Comparison of ENCODE assay signal across 8 mouse cellular contexts in the genomic region with DNA sequence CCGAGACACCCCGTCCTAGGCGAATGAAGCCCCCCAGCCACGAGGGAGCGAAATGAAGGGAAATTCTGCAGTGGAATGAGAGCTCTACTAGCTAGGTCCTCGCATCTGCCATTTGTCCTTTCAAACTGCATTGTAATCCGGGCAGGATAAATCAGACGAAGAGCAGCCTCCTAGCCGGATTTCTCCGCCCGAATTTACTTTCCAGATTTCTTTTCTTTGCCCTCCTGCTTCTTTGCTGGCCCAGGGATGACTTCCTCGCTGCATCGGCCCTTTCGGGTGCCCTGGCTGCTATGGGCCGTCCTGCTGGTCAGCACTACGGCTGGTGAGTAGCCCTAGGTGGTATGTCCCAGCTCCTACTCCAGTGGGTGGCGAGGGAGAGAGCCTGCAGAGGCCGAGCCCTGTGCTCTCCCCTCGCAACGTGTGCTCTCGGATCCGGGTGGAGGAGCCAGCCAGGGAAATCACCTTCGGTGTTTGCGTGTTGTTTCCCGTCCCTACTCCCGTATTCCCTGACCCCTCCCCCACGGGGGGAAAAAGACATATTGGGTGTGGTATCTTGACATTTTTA. TPM values are rescaled to one million over a fixed set of nuclear protein-coding genes. Genes with fewer than 3 reads are reported as not detected.
DNase-seq lines count a peak whose midpoint lies in the region; ATAC-seq and TF ChIP-seq lines count a peak whose summit lies in the region.

No protein-coding gene starts in this region.

- H3K36me3 ChIP-seq in E14TG2a.4 (ENCODE audit: insufficient read depth, low read length) = peaks cover 3% of the 10 kb centered on the region; the same call in 1 of the 2 replicates
- H3K36me3 ChIP-seq in forebrain, embryonic 14.5 days (ENCODE audit: control insufficient read depth, insufficient read depth, low read length) = peaks cover 3% of the 10 kb centered on the region; the same call in 1 of the 2 replicates
- no peaks in the 10 kb centered on the region for H3K36me3 ChIP-seq in lung, embryonic 14.5 days (ENCODE audit: insufficient read depth)

- no peak for TF ChIP-seq CTCF in E14TG2a.4 (conservative IDR thresholded peaks at IDR 0.05; ENCODE audit: low read length)
- TF ChIP-seq CTCF in lung, embryonic 14.5 days (IDR thresholded peaks at IDR 0.05; ENCODE audit: low read depth) = no peak
- no peak for TF ChIP-seq CTCF in olfactory bulb, adult 2 months (IDR thresholded peaks at IDR 0.05; ENCODE audit: insufficient read depth, low read depth, low read length)

- intact Hi-C loops in heart, postnatal 14 days (cut with DNase I) = loop anchor here (2.0 to 5.0 kb wide), 3 partner anchors 34 to 113 kb away; no protein-coding TSS in a partner anchor

- H3K4me2 ChIP-seq in forebrain, embryonic 14.5 days (ENCODE audit: low read length) = peak overlapping the region; percentile 88
- peak overlapping the region; percentile 83 for H3K4me2 ChIP-seq in lung, embryonic 14.5 days

- H3K4me3 ChIP-seq in E14TG2a.4 (replicated peaks; ENCODE audit: low read length) = peak overlapping the region; percentile 92
- H3K4me3 ChIP-seq in forebrain, embryonic 14.5 days (ENCODE audit: low read depth, low read length) = peak overlapping the region; percentile 88
- H3K4me3 ChIP-seq in lung, embryonic 14.5 days (ENCODE audit: low read depth, low read length) = peak overlapping the region; percentile 86
- peak overlapping the region; percentile 97 for H3K4me3 ChIP-seq in olfactory bulb, adult 2 months (ENCODE audit: insufficient read depth, low read depth, low read length)

- peaks cover 12% of the 10 kb centered on the region for H3K27me3 ChIP-seq in E14TG2a.4 (ENCODE audit: insufficient read depth, low read length)
- H3K27me3 ChIP-seq in forebrain, embryonic 14.5 days (replicated peaks; ENCODE audit: control insufficient read depth, insufficient read depth, low read length) = no peaks in the 10 kb centered on the region
- no peaks in the 10 kb centered on the region for H3K27me3 ChIP-seq in lung, embryonic 14.5 days (ENCODE audit: insufficient read depth, low read length)

- ATAC-seq in forebrain, embryonic 14.5 days = no peak
- ATAC-seq in lung, embryonic 14.5 days (ENCODE audit: insufficient read depth) = 0 out of 2 replicates have a peak, but pooled peaks have one; percentile 15

- H3K9me3 ChIP-seq in E14TG2a.4 (ENCODE audit: low read length) = no peaks in the 10 kb centered on the region
- H3K9me3 ChIP-seq in forebrain, embryonic 14.5 days (replicated peaks; ENCODE audit: control insufficient read depth, low read length) = no peaks in the 10 kb centered on the region
- H3K9me3 ChIP-seq in lung, embryonic 14.5 days (ENCODE audit: low read depth, low read length) = no peaks in the 10 kb centered on the region

- H3K27ac ChIP-seq in forebrain, embryonic 14.5 days (ENCODE audit: low read depth, low read length) = peak overlapping the region; percentile 97
- H3K27ac ChIP-seq in lung, embryonic 14.5 days (ENCODE audit: low read depth) = peak overlapping the region; percentile 100
- H3K27ac ChIP-seq in olfactory bulb, adult 2 months (ENCODE audit: insufficient read depth, low read depth, low read length) = peak overlapping the region; percentile 62; the same call in 1 of the 2 replicates

- peak; percentile 39 for DNase-seq in cerebellum, adult 11 months
- peak; percentile 50 for DNase-seq in forebrain, embryonic 14.5 days (ENCODE audit: low spot score)
- peak; percentile 51 to 62 for DNase-seq in heart, postnatal 14 days
- peak; percentile 19 to 21 for DNase-seq in layer of hippocampus, adult 8-10 months (ENCODE audit: low spot score in 2 of 2)
- peak; percentile 68 for DNase-seq in lung, embryonic 14.5 days
- DNase-seq in thymus, postnatal 10 days (ENCODE audit: low spot score in 2 of 2) = peak; percentile 9 to 10

- 0% methylated on average over 27 of the region's 27 CpGs for WGBS in forebrain, embryonic 14.5 days
- under 1% methylated on average over 27 of the region's 27 CpGs for WGBS in lung, embryonic 14.5 days
- under 1% methylated on average over 27 of the region's 27 CpGs for WGBS in olfactory bulb, adult 2 months

- peak overlapping the region; percentile 90 for H3K9ac ChIP-seq in forebrain, embryonic 14.5 days (ENCODE audit: low read length)
- peak overlapping the region; percentile 95 for H3K9ac ChIP-seq in lung, embryonic 14.5 days

- TF ChIP-seq POLR2A in olfactory bulb, adult 2 months (IDR thresholded peaks at IDR 0.05; ENCODE audit: insufficient read depth, low read depth, low read length) = no peak

- peaks cover 21% of the 10 kb centered on the region for H3K4me1 ChIP-seq in E14TG2a.4 (replicated peaks; ENCODE audit: low read depth, low read length)
- peaks cover 15% of the 10 kb centered on the region for H3K4me1 ChIP-seq in forebrain, embryonic 14.5 days (ENCODE audit: control insufficient read depth, insufficient read depth, low read length)
- H3K4me1 ChIP-seq in lung, embryonic 14.5 days (ENCODE audit: insufficient read depth) = 0 out of 2 replicates have a peak, but pooled peaks cover 5% of the 10 kb centered on the region
- H3K4me1 ChIP-seq in olfactory bulb, adult 2 months (ENCODE audit: control insufficient read depth, insufficient read depth, low read length) = no peaks in the 10 kb centered on the region

RNA-seq across cellular contexts. Expression of a gene that starts 1.3 kb away (rescaled TPM):
- polyA plus RNA-seq in forebrain, embryonic 14.5 days (2014; fragmentation: Nextera tagmentation; extraction: Ambion mirVana) = 14.0 and 16.3 TPM in 2 replicates
- total RNA-seq in heart, postnatal 14 days (2021) = 10 to 100 TPM; 44.9 to 49.4 TPM
- 10 to 100 TPM; 87.7 to 93.2 (median 90.8) TPM for total RNA-seq in layer of hippocampus, adult 8-10 months (2022)
- 14.4 and 14.7 TPM in 2 replicates for polyA plus RNA-seq in lung, embryonic 14.5 days (2014; fragmentation: Nextera tagmentation; extraction: Ambion mirVana)
- polyA plus RNA-seq in olfactory bulb, adult 2 months (2012; ENCODE audit: insufficient read depth, insufficient read length, low replicate concordance, missing spikeins) = 58.9 and 146 TPM in 2 replicates

Comparison
In these comparisons a context has a peak if more than half of its experiments do, and no peak if none do; other contexts are left out.
1. DNase-seq: peak in every context shown above with its lines; median percentile 68 in lung, embryonic 14.5 days; 56 in heart, postnatal 14 days; 50 in forebrain, embryonic 14.5 days; 39 in cerebellum, adult 11 months; 20 in layer of hippocampus, adult 8-10 months; 10 in thymus, postnatal 10 days.